Mouse (Mus musculus) embryonic fibroblast, embryonic 13.5 days (primary cell): ENCODE data around the gene Ugdh.

ENCODE experiments used
- CTCF ChIP-seq: IDR thresholded peaks from 2 replicates; pipeline ENCODE4 v1.5.1; 2011; ENCODE audit warnings: mild to moderate bottlenecking, control low read depth, low read length, moderate library complexity, borderline replicate concordance; ENCODE audit not compliant: insufficient read depth
- POLR2A ChIP-seq: IDR thresholded peaks from 2 replicates; pipeline ENCODE4 v1.6.1; 2011; ENCODE audit warnings: low read depth, mild to moderate bottlenecking, control low read depth, low read length, moderate library complexity

- TF ChIP-seq CTCF: no peak
- TF ChIP-seq POLR2A: no peak
Observed at GRCm38 (mm10) chr5:65371551-65371950, 64.2 kb downstream of the Ugdh start.
